Mouse (Mus musculus) liver, embryonic 12.5 days (tissue): Measurements from ENCODE around the gene Ybx3. TPM values are rescaled to one million over a fixed set of nuclear protein-coding genes. Genes with fewer than 3 reads are reported as not detected.
A peak's percentile ranks its signal among the peaks of the same experiment; 100 is the strongest.

Source experiments
- ATAC-seq: fragments of 200-750 bp; cut with Nextera tagmentation; 2 replicates; pipeline ENCODE4 v1.8.0; 2017; ENCODE audit warnings: moderate number of reproducible peaks, mild to moderate bottlenecking, moderate library complexity
- H3K27ac ChIP-seq: fragments of 300-500 bp; sonication (generic); 2 replicates; pipeline ENCODE4 v1.5.1; 2016; ENCODE audit warnings: mild to moderate bottlenecking
- H3K27me3 ChIP-seq: fragments of 300-500 bp; sonication (generic); replicated peaks from 2 replicates; pipeline ENCODE4 v1.6.1; 2016; ENCODE audit warnings: mild to moderate bottlenecking, moderate library complexity
- H3K36me3 ChIP-seq: fragments of 300-500 bp; sonication (generic); 2 replicates; pipeline ENCODE4 v1.6.1; 2016; ENCODE audit warnings: mild to moderate bottlenecking, moderate library complexity
- H3K4me1 ChIP-seq: fragments of 300-500 bp; sonication (generic); 2 replicates; pipeline ENCODE4 v1.6.1; 2016
- H3K4me2 ChIP-seq: fragments of 300-500 bp; sonication (generic); 2 replicates; pipeline ENCODE4 v1.6.1; 2016; ENCODE audit warnings: mild to moderate bottlenecking, moderate library complexity
- H3K4me3 ChIP-seq: fragments of 300-500 bp; sonication (generic); 2 replicates; pipeline ENCODE4 v1.5.1; 2016; ENCODE audit warnings: mild to moderate bottlenecking, moderate library complexity
- H3K9ac ChIP-seq: fragments of 300-500 bp; sonication (generic); 2 replicates; pipeline ENCODE4 v1.6.1; 2016; ENCODE audit warnings: mild to moderate bottlenecking, moderate library complexity
- H3K9me3 ChIP-seq: fragments of 300-500 bp; sonication (generic); replicated peaks from 2 replicates; pipeline ENCODE4 v1.6.1; 2016; ENCODE audit warnings: mild to moderate bottlenecking, moderate library complexity
- WGBS: fragments of 180-500 bp; shearing (Covaris S2); methylation state at CpG from one replicate; pipeline ENCODE4 v1.1.7; 2016; ENCODE audit not compliant: insufficient replicate concordance; 5-methylcytosine and 5-hydroxymethylcytosine counted together
- polyA plus RNA-seq: library from polyadenylated mRNA; unstranded; fragments of >200 nt; fragmentation: Nextera tagmentation; extraction: Ambion mirVana; gene quantifications from 2 replicates; pipeline ENCODE4 v1.2.1, GENCODE M21; 2016

Ybx3 gene
- polyA plus RNA-seq, 1 experiment from 2014 or later: 88.6 TPM

- no peaks in the 10 kb centered on the region for H3K27me3 ChIP-seq
- no peak overlapping the region for H3K4me3 ChIP-seq
- H3K27ac ChIP-seq: no peak overlapping the region
- H3K36me3 ChIP-seq: peaks cover 68% of the 10 kb centered on the region
- no peaks in the 10 kb centered on the region for H3K9me3 ChIP-seq
- 67% methylated on average over 14 of the region's 14 CpGs for WGBS
- ATAC-seq: no peak
- H3K4me2 ChIP-seq: peak overlapping the region; percentile 77
- H3K4me1 ChIP-seq: peaks cover 50% of the 10 kb centered on the region
- no peak overlapping the region for H3K9ac ChIP-seq
Observed at GRCm38 (mm10) chr6:131382232-131382983, 5.9 kb downstream of the Ybx3 start.

- no peak overlapping the region for H3K9ac ChIP-seq
- H3K27ac ChIP-seq: no peak overlapping the region
- no peak for ATAC-seq
- H3K4me1 ChIP-seq: peaks cover 23% of the 10 kb centered on the region
- H3K9me3 ChIP-seq: no peaks in the 10 kb centered on the region
- WGBS: 88% methylated on average over 18 of the region's 18 CpGs
- no peak overlapping the region for H3K4me2 ChIP-seq
- no peaks in the 10 kb centered on the region for H3K27me3 ChIP-seq
- peaks cover 95% of the 10 kb centered on the region for H3K36me3 ChIP-seq
- no peak overlapping the region for H3K4me3 ChIP-seq
Observed at GRCm38 (mm10) chr6:131378858-131379428, 9.3 kb downstream of the Ybx3 start.

- 95% methylated on average over 5 of the region's 5 CpGs for WGBS
- Histone ChIP-seq H3K4me1 (peaks cover 7% of the 10 kb centered on the region; the same call in 1 of the 2 replicates), H3K27me3 (no peaks in the 10 kb centered on the region), H3K9me3 (no peaks in the 10 kb centered on the region), H3K4me2 (no peak overlapping the region), H3K4me3 (no peak overlapping the region), H3K9ac (no peak overlapping the region), H3K27ac (no peak overlapping the region), H3K36me3 (peaks cover 98% of the 10 kb centered on the region)
- ATAC-seq: no peak
Observed at GRCm38 (mm10) chr6:131377378-131377777, 10.9 kb downstream of the Ybx3 start.

GRCm38 (mm10) chr6:131374594-131375340, 13.5 kb downstream of the Ybx3 start:
- 80% methylated on average over 13 of the region's 13 CpGs for WGBS
- H3K9me3 ChIP-seq: no peaks in the 10 kb centered on the region
- H3K4me2 ChIP-seq: no peak overlapping the region
- peaks cover 98% of the 10 kb centered on the region for H3K36me3 ChIP-seq
- H3K9ac ChIP-seq: no peak overlapping the region
- H3K4me1 ChIP-seq: peaks cover 4% of the 10 kb centered on the region
- H3K27ac ChIP-seq: no peak overlapping the region
- no peak for ATAC-seq
- H3K4me3 ChIP-seq: no peak overlapping the region
- H3K27me3 ChIP-seq: no peaks in the 10 kb centered on the region

- Histone ChIP-seq H3K9ac (no peak overlapping the region), H3K9me3 (no peaks in the 10 kb centered on the region), H3K4me3 (no peak overlapping the region), H3K27ac (no peak overlapping the region), H3K4me1 (peaks cover 4% of the 10 kb centered on the region), H3K4me2 (no peak overlapping the region), H3K36me3 (peaks cover 98% of the 10 kb centered on the region), H3K27me3 (no peaks in the 10 kb centered on the region)
- no peak for ATAC-seq
- WGBS: 88% methylated on average over 5 of the region's 5 CpGs
Observed at GRCm38 (mm10) chr6:131373160-131373559, 15.1 kb downstream of the Ybx3 start.

GRCm38 (mm10) chr6:131370767-131371166, 17.5 kb downstream of the Ybx3 start:
- H3K9me3 ChIP-seq: no peaks in the 10 kb centered on the region
- no peak overlapping the region for H3K4me3 ChIP-seq
- H3K9ac ChIP-seq: no peak overlapping the region
- no peaks in the 10 kb centered on the region for H3K27me3 ChIP-seq
- peaks cover 13% of the 10 kb centered on the region for H3K4me1 ChIP-seq
- ATAC-seq: no peak
- WGBS: 89% methylated on average over 5 of the region's 5 CpGs
- H3K4me2 ChIP-seq: no peak overlapping the region
- peaks cover 100% of the 10 kb centered on the region for H3K36me3 ChIP-seq
- no peak overlapping the region for H3K27ac ChIP-seq

GRCm38 (mm10) chr6:131369866-131370616, 18.2 kb downstream of the Ybx3 start:
- H3K27me3 ChIP-seq: no peaks in the 10 kb centered on the region
- no peak overlapping the region for H3K9ac ChIP-seq
- H3K9me3 ChIP-seq: no peaks in the 10 kb centered on the region
- H3K36me3 ChIP-seq: peaks cover 99% of the 10 kb centered on the region
- H3K27ac ChIP-seq: no peak overlapping the region
- no peak overlapping the region for H3K4me2 ChIP-seq
- peaks cover 19% of the 10 kb centered on the region for H3K4me1 ChIP-seq
- ATAC-seq: no peak
- H3K4me3 ChIP-seq: no peak overlapping the region
- 89% methylated on average over 8 of the region's 8 CpGs for WGBS

GRCm38 (mm10) chr6:131367101-131367500, 21.2 kb downstream of the Ybx3 start:
- ATAC-seq: no peak

GRCm38 (mm10) chr6:131364353-131364752, 23.9 kb downstream of the Ybx3 start:
- peaks cover 60% of the 10 kb centered on the region for H3K36me3 ChIP-seq
- 55% methylated on average over 2 of the region's 2 CpGs for WGBS
- H3K4me2 ChIP-seq: peak overlapping the region; percentile 33
- no peaks in the 10 kb centered on the region for H3K9me3 ChIP-seq
- H3K27me3 ChIP-seq: no peaks in the 10 kb centered on the region
- peak overlapping the region; percentile 87 for H3K27ac ChIP-seq
- H3K4me3 ChIP-seq: no peak overlapping the region
- peak; percentile 80 for ATAC-seq
- H3K4me1 ChIP-seq: peaks cover 55% of the 10 kb centered on the region
- peak overlapping the region; percentile 44 for H3K9ac ChIP-seq

More at GRCm38 (mm10) chr6:131367101-131367500, 21.2 kb downstream of the Ybx3 start:
- Histone ChIP-seq H3K4me2 (no peak overlapping the region), H3K27me3 (no peaks in the 10 kb centered on the region), H3K9ac (no peak overlapping the region), H3K9me3 (no peaks in the 10 kb centered on the region), H3K36me3 (peaks cover 87% of the 10 kb centered on the region), H3K4me3 (no peak overlapping the region), H3K4me1 (peaks cover 40% of the 10 kb centered on the region), H3K27ac (no peak overlapping the region)
- WGBS: 48% methylated on average over 4 of the region's 4 CpGs

GRCm38 (mm10) chr6:131362987-131363765, 25.1 kb downstream of the Ybx3 start:
- ATAC-seq: peak; percentile 65
- H3K9me3 ChIP-seq: no peaks in the 10 kb centered on the region

GRCm38 (mm10) chr6:131360693-131361092, 27.6 kb downstream of the Ybx3 start:
- no peak overlapping the region for H3K4me3 ChIP-seq
- H3K36me3 ChIP-seq: peaks cover 23% of the 10 kb centered on the region
- peaks cover 46% of the 10 kb centered on the region for H3K4me1 ChIP-seq
- 57% methylated on average over 5 of the region's 5 CpGs for WGBS
- H3K9me3 ChIP-seq: no peaks in the 10 kb centered on the region
- peak; percentile 77 for ATAC-seq
- H3K4me2 ChIP-seq: no peak overlapping the region
- peaks cover 11% of the 10 kb centered on the region; the same call in 1 of the 2 replicates for H3K27me3 ChIP-seq
- no peak overlapping the region for H3K9ac ChIP-seq
- H3K27ac ChIP-seq: no peak overlapping the region

More at GRCm38 (mm10) chr6:131362987-131363765, 25.1 kb downstream of the Ybx3 start:
- 67% methylated on average over 7 of the region's 7 CpGs for WGBS
- H3K4me3 ChIP-seq: no peak overlapping the region
- H3K9ac ChIP-seq: no peak overlapping the region
- peaks cover 48% of the 10 kb centered on the region for H3K36me3 ChIP-seq
- H3K4me1 ChIP-seq: peaks cover 57% of the 10 kb centered on the region
- H3K27me3 ChIP-seq: no peaks in the 10 kb centered on the region
- H3K4me2 ChIP-seq: peak overlapping the region; percentile 15; the same call in 1 of the 2 replicates
- peak overlapping the region; percentile 87 for H3K27ac ChIP-seq
